Mouse (Mus musculus): ENCODE results near the gene Msh5.
"Not testable (repeated sequence)": the region's sequence is repeated elsewhere in the genome, so short reads cannot be mapped to it uniquely, and the experiment has no call there.

Msh5 gene

DNA sequence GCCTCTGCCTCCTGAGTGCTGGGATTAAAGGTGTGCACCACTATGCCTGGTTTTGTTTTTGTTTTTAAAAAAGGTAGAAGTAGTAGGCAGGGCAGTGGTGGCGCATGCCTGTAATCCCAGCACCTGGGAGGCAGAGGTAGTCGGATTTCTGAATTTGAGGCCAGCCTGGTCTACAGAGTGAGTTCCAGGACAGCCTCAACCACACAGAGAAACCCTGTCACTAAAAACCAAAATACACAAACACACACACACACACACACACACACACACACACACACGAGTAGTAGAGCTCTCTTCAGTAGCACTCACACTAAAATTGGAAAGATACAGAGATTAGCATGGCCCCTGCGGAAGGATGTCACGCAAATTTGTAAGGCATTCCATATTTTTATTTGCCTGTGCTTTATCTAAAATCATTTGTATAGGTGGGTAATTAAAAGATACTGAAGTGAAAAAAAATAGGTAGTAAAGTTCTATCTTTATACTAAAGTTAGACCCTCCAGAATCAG, 2.4 kb upstream of the Msh5 start:
- no peak for DNase-seq (ENCODE audit: extremely low read depth, low read depth)

DNA sequence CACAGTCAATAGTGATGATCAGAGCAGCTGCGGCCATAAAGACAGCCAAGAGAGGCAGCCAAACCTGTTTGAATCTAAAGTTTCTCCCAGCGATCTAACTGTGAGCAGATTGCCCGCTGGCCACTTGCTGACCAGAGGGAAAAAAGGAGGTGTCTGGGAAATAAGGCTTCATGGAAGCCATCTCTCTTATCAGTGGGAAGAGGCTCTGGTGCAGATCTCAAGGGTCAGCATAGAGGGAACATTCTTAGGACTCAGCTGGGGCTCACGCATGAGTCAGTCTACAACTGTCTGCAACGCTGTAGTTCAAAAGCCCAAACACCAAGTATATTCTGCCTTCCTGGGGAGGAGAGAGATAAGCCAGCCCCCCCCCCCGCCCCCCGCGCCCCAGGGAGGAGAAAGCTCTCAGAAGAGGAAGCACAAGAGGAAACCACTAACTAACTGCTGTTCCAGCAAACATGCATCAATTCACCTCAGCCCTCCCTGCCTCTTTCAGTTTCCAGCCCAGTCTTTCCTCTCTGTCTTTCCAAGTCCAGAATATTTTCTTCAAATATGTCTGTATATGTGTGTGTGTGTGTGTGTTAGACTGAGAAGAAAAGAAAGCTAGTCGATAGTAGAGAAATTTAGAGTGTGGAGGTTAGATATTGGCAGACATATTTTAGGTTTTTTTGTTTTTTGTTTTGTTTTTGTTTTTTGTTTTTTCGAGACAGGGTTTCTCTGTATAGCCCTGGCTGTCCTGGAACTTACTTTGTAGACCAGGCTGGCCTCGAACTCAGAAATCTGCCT, 1.8 kb upstream of the Msh5 start:
- peak; percentile 83 for DNase-seq (ENCODE audit: extremely low read depth, low read depth)

DNA sequence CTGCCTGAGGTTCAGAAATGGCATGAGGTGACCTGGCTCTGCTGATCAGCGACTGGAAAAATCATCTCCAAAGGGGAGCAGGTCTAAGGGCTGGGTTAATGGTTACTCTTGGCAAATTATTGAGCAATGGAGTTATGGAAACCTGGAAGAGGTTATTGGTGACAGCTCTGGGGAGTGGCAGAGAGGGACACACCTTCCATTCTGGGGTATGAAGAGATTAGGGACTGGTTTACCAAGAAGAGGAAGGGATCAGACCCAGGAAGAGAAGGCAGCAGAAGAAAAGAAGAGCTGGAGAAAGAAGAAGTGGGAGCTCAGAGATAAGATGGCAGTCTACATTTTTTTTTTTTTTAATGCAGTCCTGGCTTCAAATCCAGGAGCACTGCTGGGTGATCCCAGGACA, 1.1 kb upstream of the Msh5 start:
- peak; percentile 80 for DNase-seq (ENCODE audit: extremely low read depth, low read depth)

DNA sequence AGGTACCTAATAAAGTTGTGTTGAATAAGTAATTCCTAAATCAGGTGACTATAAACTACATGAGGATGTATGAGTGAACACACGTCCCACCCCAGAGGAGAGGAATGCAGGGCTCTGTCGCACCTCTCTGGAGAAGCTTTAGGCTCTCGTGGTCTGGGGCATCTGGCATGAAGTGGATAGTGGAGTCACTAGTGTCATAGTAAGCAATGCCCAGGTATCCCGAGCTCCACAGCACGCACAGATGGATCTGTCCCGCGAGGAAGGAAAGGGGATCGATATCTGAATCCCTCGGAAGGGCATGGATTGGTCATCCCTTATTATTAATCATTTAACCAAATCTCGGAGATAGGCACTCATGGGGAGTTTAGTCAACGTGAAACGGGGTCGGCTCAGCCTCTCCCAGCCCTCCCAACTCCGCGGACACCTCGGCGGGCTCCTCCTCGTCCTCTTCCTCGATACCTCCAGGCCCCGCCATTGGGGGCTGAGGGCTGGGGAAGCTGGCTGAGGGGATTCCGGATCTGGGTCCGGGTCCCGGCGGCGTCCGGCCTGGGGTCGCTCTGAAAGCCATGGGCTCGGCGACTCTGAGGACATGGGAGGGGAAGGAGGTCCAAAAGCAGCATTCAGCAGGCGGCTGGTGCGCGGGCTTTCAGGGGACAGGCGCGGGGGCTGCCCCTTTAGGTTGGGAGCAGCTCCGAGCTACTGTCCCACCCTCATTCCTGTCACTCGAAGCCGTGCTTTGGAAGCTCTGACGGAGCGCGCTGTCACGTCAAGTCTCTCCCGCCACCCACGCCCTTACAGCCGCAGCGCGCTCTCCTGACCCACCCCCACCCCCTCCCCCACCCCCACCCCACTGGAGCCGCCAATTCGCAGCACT, 501 bp downstream of the Msh5 start:
- DNase-seq (ENCODE audit: extremely low read depth, low read depth), result no peak

DNA sequence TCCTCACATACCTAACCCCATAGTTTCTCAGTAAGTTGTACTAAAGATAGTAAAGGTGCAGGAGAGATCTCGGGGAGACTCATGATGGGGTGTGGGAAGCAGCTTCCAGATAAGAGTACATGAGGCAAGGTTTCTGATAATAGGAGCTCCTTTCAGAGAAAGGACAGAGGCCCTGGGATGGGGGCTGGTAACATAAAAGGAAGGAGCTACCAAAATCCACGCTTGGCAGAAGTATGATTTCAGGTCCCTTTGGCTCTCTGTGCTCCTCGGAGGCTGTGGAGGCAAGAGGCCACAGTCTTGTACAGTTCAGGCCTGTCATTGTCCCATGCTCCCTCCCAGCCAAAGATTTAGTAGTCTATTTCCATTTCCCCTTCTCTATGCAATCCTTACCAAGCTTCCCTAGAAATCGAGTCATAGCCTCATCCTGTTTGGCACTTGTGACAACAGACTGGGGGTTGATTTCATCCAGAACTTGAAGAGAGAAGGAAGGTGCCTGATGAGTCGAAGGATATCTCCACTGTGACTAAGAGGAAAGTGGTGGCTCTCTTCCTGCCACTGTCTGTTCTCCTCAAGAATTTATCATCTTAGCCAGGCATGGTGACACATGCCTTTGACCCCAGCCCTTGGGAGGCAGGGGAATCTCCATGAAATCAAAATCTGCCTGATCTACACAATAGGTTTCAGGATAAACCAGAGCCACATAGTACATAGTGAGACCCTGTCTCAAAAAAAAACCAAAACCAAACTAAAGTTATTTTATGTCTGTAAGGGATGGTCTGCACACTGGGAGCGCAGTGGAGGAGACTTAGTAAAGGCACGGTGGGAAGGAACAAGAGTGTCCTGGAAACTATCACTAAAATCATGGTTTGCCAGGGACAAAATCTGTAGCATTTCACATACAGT, 1.4 kb downstream of the Msh5 start:
- DNase-seq (ENCODE audit: extremely low read depth, low read depth), result peak; percentile 67

DNA sequence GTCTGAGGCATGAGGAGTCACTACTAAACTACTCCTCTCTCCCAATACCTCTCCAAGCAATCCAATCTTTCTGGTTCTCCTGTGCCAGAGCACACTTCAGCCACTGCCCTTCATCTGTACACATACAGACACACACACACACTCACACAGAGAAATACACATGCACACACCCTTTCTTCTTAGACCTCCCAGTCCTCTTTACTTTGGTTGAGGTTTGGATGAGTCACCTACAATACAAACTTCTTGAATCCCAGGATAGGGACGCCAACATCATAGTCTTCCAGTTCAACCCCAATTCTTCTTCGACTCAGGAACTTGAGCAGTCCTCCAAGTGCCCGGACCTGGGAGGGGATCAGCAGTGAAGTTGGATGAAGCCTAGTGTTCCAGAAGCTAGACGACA, 2.8 kb downstream of the Msh5 start:
- DNase-seq (ENCODE audit: extremely low read depth, low read depth), result no peak

DNA sequence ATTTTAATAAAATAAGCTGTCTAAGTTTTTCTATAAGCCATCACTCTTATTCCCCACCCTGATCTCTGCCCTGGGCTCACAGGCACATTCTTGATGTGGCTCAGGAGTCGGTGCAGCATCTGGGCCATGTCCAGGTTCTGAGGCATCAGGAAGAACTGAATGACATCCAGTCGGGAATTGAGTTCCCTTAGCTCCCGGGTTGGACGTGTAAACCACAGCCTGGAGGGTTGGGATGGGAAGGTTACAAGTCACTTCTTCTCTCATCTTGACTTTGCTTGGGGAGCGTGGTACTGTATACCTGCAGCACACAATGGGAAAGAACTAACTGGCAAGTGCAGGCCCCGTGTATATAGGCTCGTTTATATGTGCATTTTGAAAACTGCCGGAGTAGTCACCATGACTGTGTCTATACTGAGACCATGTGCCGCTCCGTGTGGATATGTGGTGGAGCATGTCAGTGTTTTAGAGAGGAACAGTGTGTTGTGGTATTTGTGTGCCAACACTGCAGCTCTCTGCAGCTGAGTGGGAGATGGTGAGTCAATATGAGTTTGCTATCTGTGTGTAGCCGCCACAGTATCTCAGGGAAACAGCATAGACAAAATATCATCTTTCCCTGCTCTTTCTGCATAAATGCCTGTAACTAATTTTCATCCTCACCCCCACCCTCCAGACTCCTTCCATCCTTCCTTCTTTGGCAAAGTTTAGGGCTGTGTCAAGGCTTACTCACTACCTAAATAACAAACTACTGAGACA, 7.2 kb downstream of the Msh5 start:
- no peak for DNase-seq (ENCODE audit: extremely low read depth, low read depth)

DNA sequence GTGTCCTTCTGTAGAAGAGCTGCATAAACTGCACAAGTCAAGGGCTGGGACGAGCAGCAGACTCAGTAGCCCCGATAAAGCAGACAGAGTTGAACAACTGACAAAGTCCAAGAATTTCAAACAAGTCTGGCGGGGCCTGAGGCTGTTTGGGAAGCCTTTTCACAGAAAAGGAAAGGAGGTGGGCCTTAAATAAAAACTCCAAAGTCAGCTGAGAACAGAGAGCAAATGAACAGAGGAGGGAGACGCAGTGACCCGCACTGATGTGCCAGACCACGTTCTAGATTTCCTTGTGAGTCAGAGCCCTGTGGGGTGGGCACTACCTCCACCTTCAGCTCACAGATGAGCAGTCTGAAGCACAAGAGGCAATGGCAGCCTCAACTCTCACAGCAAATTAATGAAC, 11.6 kb downstream of the Msh5 start:
- no peak for DNase-seq (ENCODE audit: extremely low read depth, low read depth)

DNA sequence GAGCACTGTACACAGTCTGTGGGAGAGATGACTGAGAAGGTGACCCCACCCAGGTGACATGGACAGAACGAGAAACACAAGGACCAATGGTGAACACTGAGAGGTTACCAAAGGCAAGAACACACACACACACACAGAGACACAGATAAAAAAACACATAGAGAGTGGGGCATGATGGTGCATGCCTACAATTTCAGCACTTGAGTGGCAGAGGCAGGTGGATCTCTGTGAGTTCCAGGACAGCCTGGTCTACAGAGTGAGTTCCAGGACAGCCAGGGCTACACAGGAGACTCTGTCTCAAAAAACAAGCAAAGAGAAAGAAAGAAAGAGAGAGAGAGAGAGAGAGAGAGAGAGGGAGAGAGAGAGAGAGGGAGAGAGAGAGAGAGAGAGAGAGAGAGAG, 12.8 kb downstream of the Msh5 start:
- DNase-seq (ENCODE audit: extremely low read depth, low read depth), result not testable (repeated sequence)

DNA sequence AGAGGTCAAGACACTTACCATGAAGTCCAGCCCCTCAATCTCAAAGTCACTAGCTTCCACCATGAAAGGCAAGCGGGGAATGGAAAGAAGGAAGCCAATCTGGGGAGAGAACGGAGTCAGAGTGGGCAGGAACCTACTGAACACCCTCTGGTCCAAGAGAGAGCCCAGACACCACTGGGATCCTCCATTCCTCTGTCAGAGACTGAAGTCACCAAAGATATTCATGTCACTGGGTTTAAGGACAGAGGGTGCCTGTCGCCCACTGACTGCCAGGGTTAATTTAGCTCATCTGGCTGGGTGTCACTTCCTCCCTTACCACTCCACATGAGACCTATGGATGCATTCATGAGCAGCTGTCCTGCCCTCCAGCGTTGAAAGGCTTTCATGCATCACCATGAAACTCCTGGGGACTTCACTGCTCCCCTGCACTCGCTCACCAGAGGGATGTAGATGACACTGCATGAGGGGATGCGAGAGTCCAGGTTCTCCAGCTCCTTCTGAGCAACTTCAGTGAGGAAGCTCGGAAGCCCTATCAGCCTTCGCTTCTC, 14.1 kb downstream of the Msh5 start:
- no peak for DNase-seq (ENCODE audit: extremely low read depth, low read depth)

DNA sequence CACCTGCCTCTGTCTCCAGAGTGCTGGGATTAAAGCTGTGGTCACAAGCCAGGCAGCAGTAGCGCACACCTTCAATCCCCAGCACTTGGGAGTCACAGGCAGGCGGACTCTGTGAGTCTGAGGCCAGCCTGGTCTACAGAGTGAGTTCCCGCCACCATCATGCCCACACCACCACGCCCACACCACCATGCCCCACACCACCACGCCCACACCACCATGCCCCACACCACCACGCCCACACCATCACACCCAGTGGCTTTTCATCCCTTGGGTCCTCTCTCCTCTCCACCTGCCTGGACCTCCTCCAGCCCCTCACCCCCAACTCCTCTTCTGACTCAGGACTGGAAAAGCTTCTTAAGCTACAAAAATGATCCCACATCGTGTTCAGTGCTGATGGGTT, 14.7 kb downstream of the Msh5 start:
- DNase-seq (ENCODE audit: extremely low read depth, low read depth), result no peak

DNA sequence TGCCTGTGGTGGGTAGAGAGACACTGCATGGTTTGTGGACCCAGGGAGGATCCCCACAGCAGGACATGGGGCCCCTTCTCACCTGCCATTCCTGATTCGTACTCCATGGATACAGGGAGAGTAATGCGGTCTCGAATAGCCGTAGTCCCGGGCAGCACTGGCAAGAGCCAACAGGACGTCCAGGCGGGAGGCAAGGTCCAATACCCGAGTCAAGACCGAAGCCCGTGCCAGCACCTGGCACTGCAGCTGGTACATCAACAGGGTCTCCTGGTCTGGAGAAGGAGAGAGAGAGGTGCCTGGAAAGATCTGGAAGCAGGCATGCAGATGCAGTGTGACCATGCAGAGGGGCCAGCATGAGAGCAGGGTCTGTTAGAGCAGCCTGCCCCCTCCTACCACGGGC, 15.3 kb downstream of the Msh5 start:
- no peak for DNase-seq (ENCODE audit: extremely low read depth, low read depth)

DNA sequence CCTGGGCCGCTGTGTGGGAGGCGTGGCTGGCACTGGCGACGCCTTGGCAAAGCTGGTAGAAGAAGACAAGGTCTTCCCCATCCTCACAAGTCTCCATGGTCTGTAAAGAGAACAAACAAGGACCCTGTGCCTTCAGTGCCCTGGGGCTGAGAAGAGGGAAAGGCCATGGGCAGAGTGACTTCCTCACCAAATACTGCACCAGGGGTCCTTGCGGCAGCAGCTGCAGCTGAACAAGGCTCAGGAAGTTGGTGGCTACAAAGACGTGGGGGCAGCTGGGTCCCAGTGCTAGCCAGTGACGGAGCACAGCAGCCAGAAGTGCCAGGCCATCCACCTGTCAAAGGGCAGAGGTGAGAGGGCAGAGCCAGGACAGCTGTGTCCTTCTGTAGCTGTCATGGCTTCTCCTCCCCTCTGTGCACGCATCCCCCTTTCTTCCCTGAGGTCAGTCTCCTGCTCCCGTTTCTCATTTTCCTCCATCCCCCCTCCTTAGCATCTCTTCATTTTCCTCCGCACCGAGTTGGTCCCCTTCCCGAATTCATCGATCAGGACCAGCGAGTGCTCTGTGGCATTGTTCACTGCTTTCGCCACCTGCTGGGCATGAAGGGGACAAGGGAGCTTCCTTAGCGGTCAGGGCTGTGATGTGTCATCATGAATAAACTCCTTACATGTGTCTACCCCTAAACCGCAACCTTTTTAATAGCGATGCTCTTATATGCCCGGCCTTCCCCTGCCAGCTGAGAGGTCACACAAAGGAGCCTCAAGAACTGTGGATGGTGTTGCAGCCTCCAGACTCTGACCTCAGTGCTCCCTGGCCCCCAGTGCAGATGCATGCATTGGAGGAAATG, 16.6 kb downstream of the Msh5 start:
- DNase-seq (ENCODE audit: extremely low read depth, low read depth), result no peak

DNA sequence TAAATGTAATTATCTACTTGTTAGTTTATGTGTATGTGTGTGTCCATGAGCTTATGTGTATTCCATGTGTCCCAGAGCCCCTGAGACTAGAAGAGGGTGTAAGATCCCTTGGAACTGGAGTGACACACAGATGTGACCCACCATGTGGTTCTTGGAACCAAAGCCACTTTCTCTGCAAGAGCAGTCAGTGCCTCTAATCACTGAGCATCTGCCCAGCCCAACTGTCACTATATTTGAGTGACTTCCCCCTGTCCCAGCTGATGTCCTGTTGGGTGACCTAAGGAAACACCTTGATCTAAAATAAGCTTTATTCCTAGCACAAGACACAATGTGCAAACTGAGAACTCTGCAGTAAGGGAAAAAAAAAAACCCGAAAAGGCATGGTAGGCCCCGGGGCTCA, 18.2 kb downstream of the Msh5 start:
- DNase-seq (ENCODE audit: extremely low read depth, low read depth), result no peak

DNA sequence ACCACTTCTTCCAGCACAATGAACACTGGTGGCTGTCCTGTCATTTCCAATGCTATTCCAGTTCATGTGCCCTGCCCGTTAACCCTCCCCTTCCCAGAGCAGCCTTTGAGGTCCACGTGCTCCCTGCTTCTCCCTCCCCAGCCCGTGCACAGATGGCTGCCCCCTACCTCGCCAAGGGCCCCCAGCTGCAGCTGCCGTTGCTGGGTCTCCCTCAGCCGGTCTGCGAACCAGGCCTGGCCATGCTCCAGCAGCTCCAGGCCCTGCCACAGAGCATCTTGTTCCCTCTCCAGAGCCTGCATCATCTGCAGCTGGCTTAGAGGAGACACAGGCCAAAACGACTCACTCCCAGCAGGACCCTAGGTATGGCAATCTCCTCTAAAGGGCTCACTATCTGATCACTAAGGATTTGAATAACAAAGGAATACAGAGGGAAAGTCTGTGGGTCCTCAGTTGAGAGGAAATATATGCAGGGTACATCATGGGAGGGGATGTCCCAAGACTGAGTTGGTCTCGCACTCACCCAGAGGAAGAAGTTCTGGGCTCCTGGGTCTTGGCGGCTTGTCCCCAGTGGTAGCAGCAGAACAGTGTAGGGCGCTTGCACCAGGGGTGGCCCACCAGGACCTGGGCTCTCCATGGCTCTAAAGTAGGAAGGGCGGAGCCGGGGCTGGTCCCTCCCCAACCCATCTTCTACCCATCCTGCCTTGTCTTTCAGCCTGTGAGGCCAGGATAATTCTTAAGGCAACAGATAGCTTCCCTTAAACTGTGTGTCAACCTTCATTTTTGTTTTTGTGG, 19.1 kb downstream of the Msh5 start, which contains the start of gene Sapcd1:
Gene Sapcd1, minus strand, starts transcription at position 740 of the 792 bp plus-strand sequence.
- DNase-seq (ENCODE audit: extremely low read depth, low read depth), result peak; percentile 71

DNA sequence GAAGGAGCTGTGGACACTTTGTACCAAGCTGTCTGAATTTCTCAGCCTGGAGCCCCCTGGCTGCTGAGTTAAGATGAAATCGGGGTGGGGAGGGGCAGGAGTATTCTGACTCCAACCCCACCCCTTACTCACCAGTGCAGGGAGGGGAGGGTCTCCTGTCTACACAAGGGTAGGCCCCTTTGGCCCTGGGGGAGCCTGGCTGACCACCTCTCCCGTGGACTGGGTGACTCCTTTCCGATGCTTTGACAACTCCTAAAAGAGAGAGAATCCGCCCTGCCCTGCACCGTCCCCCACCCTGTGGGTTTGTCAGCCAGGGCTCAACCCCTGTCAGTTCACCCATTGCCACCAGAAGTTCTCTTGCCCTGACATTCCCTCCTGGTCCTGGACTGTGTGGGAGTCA, 20.3 kb downstream of the Msh5 start:
- no peak for DNase-seq (ENCODE audit: extremely low read depth, low read depth)

DNA sequence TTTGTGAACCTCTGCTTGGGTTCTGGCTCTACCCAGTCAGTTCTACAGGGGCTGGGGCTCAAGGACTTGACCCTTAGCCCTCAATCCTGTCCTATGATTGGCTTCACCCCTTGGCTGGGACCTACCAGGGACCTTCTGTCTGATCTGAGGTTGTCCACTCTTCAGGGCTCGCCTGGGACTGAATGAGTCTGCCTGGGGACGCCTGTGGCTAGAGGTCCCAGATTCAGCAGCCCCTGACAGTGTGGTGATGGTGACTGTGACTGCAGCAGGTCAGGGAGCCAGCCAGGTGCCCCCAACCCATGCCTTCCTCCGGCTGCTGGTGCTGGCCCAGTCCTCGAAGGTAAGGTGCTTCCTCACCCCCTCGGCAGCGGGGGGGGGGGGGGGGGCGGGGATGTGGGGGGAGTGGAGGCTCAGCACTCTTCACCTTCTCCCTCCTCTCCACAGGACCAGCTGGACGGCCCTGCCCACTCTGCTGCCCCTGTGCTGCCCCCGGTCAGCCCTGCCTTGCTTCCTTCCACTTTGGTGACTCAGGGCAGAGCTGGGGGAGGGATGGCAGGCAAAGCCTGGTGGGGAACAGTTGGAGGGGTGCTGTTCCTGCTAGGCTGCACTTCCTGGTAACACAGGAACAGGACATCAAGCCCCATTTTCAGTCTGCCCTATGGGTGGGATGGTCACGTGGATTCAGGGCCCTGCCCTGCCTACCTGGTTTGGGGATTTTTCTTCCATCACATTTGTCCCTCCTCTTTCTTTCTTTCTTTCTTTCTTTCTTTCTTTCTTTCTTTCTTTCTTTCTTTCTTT, 21.7 kb downstream of the Msh5 start:
- DNase-seq (ENCODE audit: extremely low read depth, low read depth), result no peak

DNA sequence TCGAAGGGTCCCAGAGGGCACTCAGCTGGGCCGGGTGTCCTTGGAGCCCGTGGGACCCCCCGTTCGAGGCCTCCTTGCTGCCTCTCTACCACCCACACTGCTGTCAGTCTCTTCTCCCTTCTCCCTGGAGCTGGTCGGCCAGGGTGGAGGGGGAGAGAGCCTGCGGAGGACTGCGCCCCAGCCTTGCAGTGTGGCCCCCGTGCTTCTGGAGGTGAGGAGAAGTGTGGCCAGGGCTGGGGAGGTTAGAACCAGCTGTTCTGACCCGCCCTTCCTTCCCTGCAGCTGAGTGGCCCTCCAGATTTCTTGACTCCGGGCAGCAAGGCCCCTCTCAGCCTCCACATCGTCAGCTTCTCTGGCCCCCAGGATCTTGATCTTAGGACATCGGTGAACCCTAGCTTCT, 22.3 kb downstream of the Msh5 start:
- DNase-seq (ENCODE audit: extremely low read depth, low read depth), result no peak

Data from MEL-GATA-1-ER (cell line).